ENCODE assay signal across 25 mouse cellular contexts in genomic region chr10:70088788-70089187, GRCm38 (mm10). TPM values are rescaled to one million over a fixed set of nuclear protein-coding genes. Genes with fewer than 3 reads are reported as not detected.
DNase-seq lines count a peak whose midpoint lies in the region; ATAC-seq and TF ChIP-seq lines count a peak whose summit lies in the region.
"Had no signal": no experiment of that assay in that cellular context is flagged by ENCODE, and none has a peak within 500 bp of the region (broad histone marks: within the 10 kb centered on the region; RNA-seq: fewer than 3 reads in every experiment).

No protein-coding gene starts in this region.

- H3K27me3 ChIP-seq in C2C12 (ENCODE audit: control insufficient read depth, insufficient read depth, insufficient read length) (no peaks in the 10 kb centered on the region), CH12.LX (replicated peaks) (no peaks in the 10 kb centered on the region)
- H3K27me3 ChIP-seq: forebrain, embryonic 13.5 days; heart, embryonic 13.5 days; intestine, embryonic 15.5 days had no signal

- no peak overlapping the region for H3K4me3 ChIP-seq in C2C12 (ENCODE audit: insufficient read depth, poor library complexity, severe bottlenecking)
- H3K4me3 ChIP-seq in CH12.LX (replicated peaks in 1 of 3; ENCODE audit: low read depth in 2 of 3, low read length in 2 of 3, poor library complexity in 1 of 3) = no peak overlapping the region
- H3K4me3 ChIP-seq: forebrain, embryonic 10.5 days; forebrain, embryonic 13.5 days; heart, adult 2 months; heart, embryonic 10.5 days; heart, embryonic 13.5 days; intestine, embryonic 15.5 days had no signal

- no peak for TF ChIP-seq POLR2A in CH12.LX (IDR thresholded peaks at IDR 0.05; ENCODE audit: low read depth, low read length)

- no peaks in the 10 kb centered on the region for H3K79me3 ChIP-seq in C2C12 (ENCODE audit: low read depth)

- no peak overlapping the region; the same call in 1 of the 2 replicates for H3K27ac ChIP-seq in CH12.LX (ENCODE audit: insufficient read depth, low read depth)
- H3K27ac ChIP-seq: forebrain, embryonic 10.5 days; forebrain, embryonic 13.5 days; heart, adult 2 months; heart, embryonic 10.5 days; heart, embryonic 13.5 days; hindbrain, embryonic 14.5 days; hindbrain, postnatal 0 days; intestine, embryonic 15.5 days had no signal

- H3K4me1 ChIP-seq in CH12.LX (ENCODE audit: control insufficient read depth in 1 of 2, insufficient read depth in 2 of 2) = peaks cover 5 to 16% of the 10 kb centered on the region in 2 experiments; a peak in 3 of 4 replicates
- H3K4me1 ChIP-seq: forebrain, embryonic 13.5 days; intestine, embryonic 15.5 days had no signal

- TF ChIP-seq RAD21 in CH12.LX (IDR thresholded peaks at IDR 0.05; ENCODE audit: low read depth, low read length) = no peak

- no peak overlapping the region for H3K9ac ChIP-seq in CH12.LX (ENCODE audit: insufficient read depth, low read depth)
- H3K9ac ChIP-seq: forebrain, embryonic 13.5 days; heart, embryonic 13.5 days; hindbrain, embryonic 14.5 days; intestine, embryonic 15.5 days had no signal

- peak; percentile 63 for DNase-seq in CH12.LX (ENCODE audit: extremely low read depth)
- no peak for DNase-seq in layer of hippocampus, postnatal 14 days (ENCODE audit: low spot score in 2 of 2)
- no peak for DNase-seq in frontal cortex, postnatal 14 days (ENCODE audit: low spot score in 2 of 2)
- DNase-seq: adrenal gland, postnatal 10 days; adrenal gland, postnatal 36 days; B cell, adult 2 months; cerebellum, adult 18-20 months; cerebellum, adult 9-10 months; cerebellum, postnatal 14 days; gastrocnemius, postnatal 25 days; heart, adult 2 months; heart, postnatal 14 days; heart, postnatal 4 days; kidney, adult 11 months had no signal

- no peak overlapping the region for H3ac ChIP-seq in C2C12 (ENCODE audit: control insufficient read depth, insufficient read length, low read depth)

- dilution Hi-C loops in CH12.LX (cut with MboI; ENCODE audit: extremely low pct_ligation_motif_present, extremely low pct_unique_long_range_greater_than_20kb, low sequenced_read_pairs) = no loop called here

- no peak for TF ChIP-seq CTCF in C2C12 (IDR thresholded peaks at IDR 0.05; ENCODE audit: control insufficient read depth, insufficient read depth, insufficient read length)
- no peak for TF ChIP-seq CTCF in CH12.LX (conservative IDR thresholded peaks at IDR 0.05 in 1 of 2, IDR thresholded peaks at IDR 0.05 in 1 of 2; ENCODE audit: low read depth in 2 of 2, low read length in 2 of 2)

- TF ChIP-seq EP300 in CH12.LX (IDR thresholded peaks at IDR 0.05; ENCODE audit: low read length) = peak; percentile 92

- no peak overlapping the region for H3K4me2 ChIP-seq in CH12.LX (ENCODE audit: insufficient read depth, low read depth, poor library complexity, severe bottlenecking)
- H3K4me2 ChIP-seq: forebrain, embryonic 13.5 days; heart, embryonic 13.5 days; hindbrain, embryonic 14.5 days; intestine, embryonic 15.5 days had no signal

- H3K36me3 ChIP-seq in C2C12 (ENCODE audit: control insufficient read depth, insufficient read depth) (no peaks in the 10 kb centered on the region), CH12.LX (replicated peaks in 1 of 2; ENCODE audit: control insufficient read depth in 1 of 2, insufficient read depth in 1 of 2, low read length in 1 of 2) (no peaks in the 10 kb centered on the region)
- H3K36me3 ChIP-seq: forebrain, embryonic 10.5 days; heart, embryonic 10.5 days; heart, embryonic 13.5 days; intestine, embryonic 15.5 days had no signal

- in situ Hi-C loops in CH12.LX (cut with MboI; ENCODE audit: low pct_ligation_motif_present, low pct_unique_long_range_greater_than_20kb, low sequenced_read_pairs) = no loop called here

- peak; percentile 89 for ATAC-seq in inflammation-experienced regulatory T-cells, adult 6 months
- no peak for ATAC-seq in granulocyte monocyte progenitor cell, adult 5-6 weeks (replicated peaks; ENCODE audit: poor library complexity, severe bottlenecking)
- ATAC-seq: forebrain, embryonic 13.5 days; forebrain, embryonic 16.5 days; hindbrain, postnatal 0 days; intestine, embryonic 15.5 days had no signal

- H3K9me3 ChIP-seq in CH12.LX (replicated peaks; ENCODE audit: low read length) = peaks cover 9% of the 10 kb centered on the region
- H3K9me3 ChIP-seq: heart, embryonic 10.5 days; intestine, embryonic 15.5 days had no signal

- H3K79me2 ChIP-seq in C2C12 (ENCODE audit: control insufficient read depth, insufficient read depth) = no peaks in the 10 kb centered on the region
- no peaks in the 10 kb centered on the region for H3K79me2 ChIP-seq in CH12.LX (replicated peaks; ENCODE audit: control insufficient read depth, extremely low read depth, insufficient read depth, poor library complexity, severe bottlenecking)

TF ChIP-seq in C2C12, 6 proteins besides CTCF, POLR2A, EP300 and RAD21:
- TF ChIP-seq MAX (IDR thresholded peaks at IDR 0.05) = no peak
- TF ChIP-seq MYOD1 (IDR thresholded peaks at IDR 0.05; ENCODE audit: control insufficient read depth, insufficient read length, low read depth) = peak; percentile 9

TF ChIP-seq in CH12.LX, 34 proteins besides CTCF, POLR2A, EP300 and RAD21:
- peak; percentile 87 for TF ChIP-seq MEF2A (IDR thresholded peaks at IDR 0.05; ENCODE audit: borderline replicate concordance, low read depth, low read length)
- TF ChIP-seq PAX5 (IDR thresholded peaks at IDR 0.05; ENCODE audit: low read length) = no peak
- no peak for TF ChIP-seq NELFE (IDR thresholded peaks at IDR 0.05; ENCODE audit: low read depth, low read length)
- TF ChIP-seq MAZ (IDR thresholded peaks at IDR 0.05; ENCODE audit: low read depth, low read length) = 0 out of 2 replicates have a peak, but pooled peaks have one; percentile 67
- peak; percentile 98 for TF ChIP-seq JUN (IDR thresholded peaks at IDR 0.05; ENCODE audit: insufficient read depth, low read depth, low read length)
- TF ChIP-seq KAT2A (IDR thresholded peaks at IDR 0.05; ENCODE audit: insufficient replicate concordance, low read length) = no peak
- no peak for TF ChIP-seq ELF1 (IDR thresholded peaks at IDR 0.05; ENCODE audit: low read depth, low read length)
- TF ChIP-seq GABPA (IDR thresholded peaks at IDR 0.05; ENCODE audit: insufficient replicate concordance, low read depth, low read length) = no peak
- TF ChIP-seq ZMIZ1 (IDR thresholded peaks at IDR 0.05; ENCODE audit: low read depth, low read length) = no peak
- peak; percentile 74 for TF ChIP-seq TCF12 (IDR thresholded peaks at IDR 0.05; ENCODE audit: low read depth, low read length)
- peak; percentile 25; the same call in 1 of the 2 replicates for TF ChIP-seq MXI1 (IDR thresholded peaks at IDR 0.05; ENCODE audit: low read depth, low read length)
- peak; percentile 50 for TF ChIP-seq MAX (IDR thresholded peaks at IDR 0.05; ENCODE audit: low read length)
- TF ChIP-seq IRF4 (IDR thresholded peaks at IDR 0.05; ENCODE audit: low read depth, low read length) = peak; percentile 75
- TF ChIP-seq JUND (conservative IDR thresholded peaks at IDR 0.05; ENCODE audit: low read depth, low read length) = peak; percentile 100
- no peak for TF ChIP-seq CHD1 (IDR thresholded peaks at IDR 0.05; ENCODE audit: low read depth, low read length)
- TF ChIP-seq ZNF384 (IDR thresholded peaks at IDR 0.05; ENCODE audit: low read depth, low read length) = no peak
- TF ChIP-seq SMC3 (IDR thresholded peaks at IDR 0.05; ENCODE audit: low read depth, low read length) = no peak
- TF ChIP-seq TBP (conservative IDR thresholded peaks at IDR 0.05; ENCODE audit: low read depth, low read length) = no peak
- peak; percentile 75 for TF ChIP-seq MYC (IDR thresholded peaks at IDR 0.05; ENCODE audit: low read depth, low read length)
- TF ChIP-seq ETS1 (conservative IDR thresholded peaks at IDR 0.05; ENCODE audit: low read depth, low read length) = peak; percentile 88
- TF ChIP-seq RCOR1 (conservative IDR thresholded peaks at IDR 0.05; ENCODE audit: low read depth, low read length) = peak; percentile 75; the same call in 1 of the 2 replicates
- TF ChIP-seq ZC3H11A (IDR thresholded peaks at IDR 0.05; ENCODE audit: low read depth, low read length) = no peak
- no peak for TF ChIP-seq NRF1 (IDR thresholded peaks at IDR 0.05; ENCODE audit: low read depth, low read length)
- TF ChIP-seq CHD2 (IDR thresholded peaks at IDR 0.05; ENCODE audit: low read length) = peak; percentile 41; the same call in 1 of the 2 replicates
- peak; percentile 60; the same call in 1 of the 2 replicates for TF ChIP-seq SIN3A (IDR thresholded peaks at IDR 0.05; ENCODE audit: low read length)
- peak; percentile 21; the same call in 1 of the 2 replicates for TF ChIP-seq HCFC1 (IDR thresholded peaks at IDR 0.05; ENCODE audit: low read depth, low read length)
- peak; percentile 84 for TF ChIP-seq BHLHE40 (IDR thresholded peaks at IDR 0.05; ENCODE audit: low read depth, low read length)
- no peak for TF ChIP-seq E2F4 (IDR thresholded peaks at IDR 0.05; ENCODE audit: insufficient replicate concordance, low read depth, low read length)
- no peak for TF ChIP-seq USF1 (IDR thresholded peaks at IDR 0.05; ENCODE audit: low read depth, low read length)
- TF ChIP-seq POLR2AphosphoS2 (IDR thresholded peaks at IDR 0.05; ENCODE audit: low read depth, low read length) = no peak
- no peak for TF ChIP-seq MAFK (IDR thresholded peaks at IDR 0.05; ENCODE audit: insufficient replicate concordance, low read length)

RNA-seq across cellular contexts. Expression of gene Ccdc6, which starts 8.1 kb away (rescaled TPM):
- polyA plus RNA-seq in C2C12 (2012; fragmentation: generic; extraction: Trizol) (16.8 TPM), CH12.LX (2012; ENCODE audit: insufficient read length, low read depth) (33.0 and 33.5 TPM in 2 replicates)
- total RNA-seq in CH12.LX (2012; rRNA removed) (28.5 and 36.7 TPM in 2 replicates), CH12.LX (2014; rRNA removed) (17.1 and 19.7 TPM in 2 replicates)
- polyA plus RNA-seq in inflammation-experienced regulatory T-cells, adult 6 months (2017; shearing (Covaris generic)) = 10 to 100 TPM; 25.6 to 31.5 (median 27.3) TPM
- total RNA-seq in granulocyte monocyte progenitor cell, adult 5-6 weeks (2014; fragmentation: Nextera tagmentation) = 28.6 and 33.8 TPM in 2 replicates
- 17.7 and 18.8 TPM in 2 replicates for total RNA-seq in granulocyte monocyte progenitor cell, adult 5-6 weeks (2017)
- 10 to 100 TPM; 65.7 to 66.3 TPM for total RNA-seq in layer of hippocampus, postnatal 14 days (2021)
